Mouse (Mus musculus) midbrain, embryonic 16.5 days (tissue): ENCODE measurements around the gene Sp3. TPM values are rescaled to one million over a fixed set of nuclear protein-coding genes. Genes with fewer than 3 reads are reported as not detected.
"Not testable (repeated sequence)": the region's sequence is repeated elsewhere in the genome, so short reads cannot be mapped to it uniquely, and the experiment has no call there.

ENCODE experiments used
- ATAC-seq: fragments of 200-750 bp; cut with Nextera tagmentation; 2 replicates; pipeline ENCODE4 v1.8.0; 2017; ENCODE audit warnings: moderate TSS enrichment
- H3K27ac ChIP-seq: fragments of 300-500 bp; sonication (generic); 2 replicates; pipeline ENCODE4 v1.5.1; 2014; ENCODE audit warnings: mild to moderate bottlenecking, low read length, mixed read lengths
- H3K27me3 ChIP-seq: fragments of 300-500 bp; sonication (generic); 2 replicates; pipeline ENCODE4 v1.6.1; 2014; ENCODE audit warnings: low read depth, low read length, mixed read lengths; ENCODE audit not compliant: control insufficient read depth, insufficient read depth
- H3K36me3 ChIP-seq: fragments of 300-500 bp; sonication (generic); 2 replicates; pipeline ENCODE4 v1.6.1; 2014; ENCODE audit warnings: mild to moderate bottlenecking, low read length, moderate library complexity, mixed read lengths; ENCODE audit not compliant: control insufficient read depth, insufficient read depth
- H3K4me1 ChIP-seq: fragments of 300-500 bp; sonication (generic); 2 replicates; pipeline ENCODE4 v1.6.1; 2014; ENCODE audit warnings: mild to moderate bottlenecking, low read length, mixed read lengths; ENCODE audit not compliant: control insufficient read depth, insufficient read depth
- H3K4me2 ChIP-seq: fragments of 300-500 bp; sonication (generic); 2 replicates; pipeline ENCODE4 v1.6.1; 2014; ENCODE audit warnings: mild to moderate bottlenecking, low read length, mixed read lengths
- H3K4me3 ChIP-seq: fragments of 300-500 bp; sonication (generic); 2 replicates; pipeline ENCODE4 v1.5.1; 2014; ENCODE audit warnings: low read depth, mild to moderate bottlenecking, low read length, moderate library complexity, mixed read lengths
- H3K9ac ChIP-seq: fragments of 300-500 bp; sonication (generic); 2 replicates; pipeline ENCODE4 v1.6.1; 2014; ENCODE audit warnings: low read depth, low read length, mixed read lengths
- H3K9me3 ChIP-seq: fragments of 300-500 bp; sonication (generic); replicated peaks from 2 replicates; pipeline ENCODE4 v1.6.1; 2014; ENCODE audit warnings: mild to moderate bottlenecking, low read length, mixed read lengths; ENCODE audit not compliant: control insufficient read depth, poor library complexity, severe bottlenecking
- WGBS: fragments of 180-500 bp; shearing (Covaris S2); extraction: QIAGEN DNeasy Blood & Tissue Kit; methylation state at CpG from one replicate; pipeline ENCODE4 v1.1.7; 2014; 5-methylcytosine and 5-hydroxymethylcytosine counted together
- polyA plus RNA-seq: library from polyadenylated mRNA; unstranded; fragments of >200 nt; fragmentation: Nextera tagmentation; extraction: Ambion mirVana; gene quantifications from 2 replicates; pipeline ENCODE4 v1.2.1, GENCODE M21; 2015

Sp3 gene
- polyA plus RNA-seq, 1 experiment from 2014 or later, result 31.1 TPM

GRCm38 (mm10) chr2:72915245-72915930 is 64.9 kb downstream of the Sp3 start:
- no peak for ATAC-seq
- 85% methylated on average over 7 of the region's 7 CpGs for WGBS
- no peak overlapping the region for H3K4me2 ChIP-seq

DNA sequence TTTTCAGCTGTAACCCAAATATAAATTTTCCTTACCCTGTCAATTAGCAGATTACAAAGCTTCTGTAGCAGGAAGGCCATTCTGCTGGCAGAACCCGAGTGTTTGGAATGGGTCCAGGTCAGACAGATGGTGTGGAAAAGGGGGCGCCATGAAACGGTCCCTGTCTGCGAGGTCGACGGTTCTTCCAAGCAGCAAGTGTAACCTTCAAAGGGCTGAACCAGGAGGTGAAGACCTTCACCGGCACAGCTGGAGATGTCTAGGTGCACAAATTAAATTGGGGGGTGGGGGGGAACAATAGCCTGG is 66.8 kb downstream of the Sp3 start:
- 53% methylated on average over 7 of the region's 7 CpGs for WGBS
- Histone ChIP-seq H3K36me3 (no peaks in the 10 kb centered on the region), H3K9me3 (no peaks in the 10 kb centered on the region), H3K4me3 (no peak overlapping the region), H3K27ac (no peak overlapping the region), H3K4me2 (no peak overlapping the region), H3K27me3 (no peaks in the 10 kb centered on the region), H3K4me1 (no peaks in the 10 kb centered on the region), H3K9ac (no peak overlapping the region)
- no peak for ATAC-seq

More at GRCm38 (mm10) chr2:72915245-72915930, 64.9 kb downstream of the Sp3 start:
- H3K9me3 ChIP-seq, result no peaks in the 10 kb centered on the region
- H3K9ac ChIP-seq, result no peak overlapping the region
- H3K27me3 ChIP-seq, result no peaks in the 10 kb centered on the region
- H3K36me3 ChIP-seq, result no peaks in the 10 kb centered on the region
- no peak overlapping the region for H3K27ac ChIP-seq
- H3K4me1 ChIP-seq, result no peaks in the 10 kb centered on the region
- H3K4me3 ChIP-seq, result no peak overlapping the region

DNA sequence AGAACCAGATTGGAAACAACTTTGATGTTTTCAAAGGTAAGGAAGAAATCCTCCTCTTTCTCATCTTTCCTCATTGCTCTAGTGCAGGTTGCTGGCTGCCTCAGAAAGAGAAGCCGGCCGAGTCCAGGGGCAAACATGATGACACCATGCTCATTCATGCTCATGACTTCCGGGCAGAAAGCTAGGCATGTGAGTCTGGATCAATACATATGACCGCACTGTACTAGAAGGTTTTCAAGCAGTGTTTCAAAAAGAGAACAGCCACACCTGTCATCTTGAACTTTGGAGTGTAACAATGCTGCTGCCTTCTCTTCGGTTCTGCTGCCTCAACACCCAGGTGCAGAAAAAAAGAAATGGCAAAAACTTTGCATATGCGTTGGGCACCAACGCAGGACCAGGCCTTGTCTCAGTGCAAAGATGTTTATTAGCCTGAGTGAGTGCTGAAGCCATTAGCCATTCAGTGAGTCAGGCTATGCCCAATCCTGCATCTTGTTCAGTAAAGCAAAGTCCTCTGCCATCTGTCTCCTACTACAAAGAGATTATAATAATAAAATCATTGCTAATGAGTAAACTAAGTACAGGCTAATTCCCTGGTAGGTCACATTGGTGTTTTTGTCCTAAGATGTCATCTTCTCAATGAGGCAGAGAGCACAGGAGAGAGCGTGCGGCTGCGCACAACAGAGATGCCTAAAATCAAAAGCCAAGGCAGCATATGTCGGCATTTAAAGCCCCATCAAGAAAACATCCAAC is 67.4 kb downstream of the Sp3 start:
- ATAC-seq, result no peak

DNA sequence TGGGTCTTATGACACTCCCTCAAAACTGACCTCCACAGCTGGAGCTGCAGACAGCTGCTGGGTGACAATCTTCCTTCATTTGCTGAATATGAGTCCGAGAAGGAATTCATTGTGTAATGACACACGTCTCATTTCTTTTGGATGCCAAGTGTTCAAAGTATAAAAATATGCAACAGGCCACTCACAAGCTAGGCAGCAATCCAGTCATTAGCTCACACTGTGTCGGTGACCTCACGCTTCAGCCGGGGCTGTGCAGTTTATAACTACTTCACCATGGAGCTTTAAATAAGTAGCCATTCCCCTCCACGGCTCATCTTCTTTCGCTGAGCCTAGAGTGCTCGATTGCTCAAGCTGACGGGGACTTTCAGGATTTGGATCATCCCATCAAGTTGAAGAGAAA is 68.7 kb downstream of the Sp3 start:
- no peak overlapping the region for H3K9ac ChIP-seq
- no peaks in the 10 kb centered on the region for H3K27me3 ChIP-seq
- H3K4me3 ChIP-seq, result no peak overlapping the region
- ATAC-seq, result no peak
- H3K27ac ChIP-seq, result no peak overlapping the region
- 92% methylated on average over 9 of the region's 9 CpGs for WGBS
- H3K4me2 ChIP-seq, result no peak overlapping the region
- H3K9me3 ChIP-seq, result no peaks in the 10 kb centered on the region
- no peaks in the 10 kb centered on the region for H3K36me3 ChIP-seq
- no peaks in the 10 kb centered on the region for H3K4me1 ChIP-seq

More for the DNA sequence above, 67.4 kb downstream of the Sp3 start:
- Histone ChIP-seq H3K4me2 (no peak overlapping the region), H3K27ac (no peak overlapping the region), H3K4me3 (no peak overlapping the region), H3K9ac (no peak overlapping the region), H3K27me3 (no peaks in the 10 kb centered on the region), H3K36me3 (no peaks in the 10 kb centered on the region), H3K4me1 (no peaks in the 10 kb centered on the region), H3K9me3 (no peaks in the 10 kb centered on the region)
- WGBS, result 67% methylated on average over 11 of the region's 11 CpGs

- WGBS, result 68% methylated on average over 4 of the region's 4 CpGs
- Histone ChIP-seq H3K9me3 (no peaks in the 10 kb centered on the region), H3K4me2 (no peak overlapping the region), H3K4me1 (no peaks in the 10 kb centered on the region), H3K27me3 (no peaks in the 10 kb centered on the region), H3K9ac (no peak overlapping the region), H3K36me3 (no peaks in the 10 kb centered on the region), H3K4me3 (no peak overlapping the region), H3K27ac (no peak overlapping the region)
- ATAC-seq, result no peak
Observed at GRCm38 (mm10) chr2:72909046-72909445, 71.2 kb downstream of the Sp3 start.

- no peak for ATAC-seq
- no peaks in the 10 kb centered on the region for H3K27me3 ChIP-seq
- H3K36me3 ChIP-seq, result no peaks in the 10 kb centered on the region
- no peak overlapping the region for H3K4me3 ChIP-seq
- H3K4me2 ChIP-seq, result no peak overlapping the region
- no peak overlapping the region for H3K9ac ChIP-seq
- 85% methylated on average over 20 of the region's 20 CpGs for WGBS
- no peak overlapping the region for H3K27ac ChIP-seq
- H3K9me3 ChIP-seq, result no peaks in the 10 kb centered on the region
- H3K4me1 ChIP-seq, result no peaks in the 10 kb centered on the region
Observed at GRCm38 (mm10) chr2:72908191-72908910, 71.9 kb downstream of the Sp3 start.

DNA sequence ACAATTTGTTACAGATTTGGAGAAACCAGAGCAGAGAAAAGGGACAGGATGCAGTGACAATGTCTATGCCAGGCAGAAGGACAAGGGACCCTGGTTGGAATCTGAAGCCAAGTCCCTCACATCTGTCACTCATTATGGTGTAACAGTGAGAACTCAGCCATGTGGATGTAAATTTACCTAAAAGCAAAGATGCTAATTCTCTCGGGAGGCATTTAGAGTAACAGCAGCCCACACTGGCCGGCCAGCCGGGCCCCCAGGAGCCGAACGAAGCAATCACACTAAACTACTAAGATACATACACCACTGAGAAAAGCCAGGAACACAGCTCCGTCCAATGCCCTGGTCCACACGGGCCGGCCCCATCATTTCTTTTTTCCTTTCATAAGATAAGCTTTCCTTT is 73.5 kb downstream of the Sp3 start:
- WGBS, result 63% methylated on average over 8 of the region's 8 CpGs
- no peak for ATAC-seq
- Histone ChIP-seq H3K27ac (no peak overlapping the region), H3K4me3 (no peak overlapping the region), H3K27me3 (no peaks in the 10 kb centered on the region), H3K9ac (no peak overlapping the region), H3K4me1 (no peaks in the 10 kb centered on the region), H3K36me3 (no peaks in the 10 kb centered on the region), H3K4me2 (no peak overlapping the region), H3K9me3 (no peaks in the 10 kb centered on the region)

GRCm38 (mm10) chr2:72902816-72903680 is 77.2 kb downstream of the Sp3 start:
- ATAC-seq, H3K27me3 ChIP-seq, H3K4me3 ChIP-seq, H3K4me1 ChIP-seq, H3K9ac ChIP-seq, H3K27ac ChIP-seq, H3K4me2 ChIP-seq, H3K36me3 ChIP-seq, H3K9me3 ChIP-seq: not testable (repeated sequence)
- 92% methylated on average over 15 of the region's 16 CpGs for WGBS
